Mouse (Mus musculus) C2C12 (cell line): ENCODE measurements around the gene Coa5. TPM values are rescaled to one million over a fixed set of nuclear protein-coding genes. Genes with fewer than 3 reads are reported as not detected.

Source experiments
- H3K27me3 ChIP-seq: one replicate; pipeline ENCODE4 v1.6.1; 2011; ENCODE audit not compliant: control insufficient read depth, insufficient read depth, insufficient read length
- H3K36me3 ChIP-seq: one replicate; pipeline ENCODE4 v1.6.1; 2011; ENCODE audit not compliant: control insufficient read depth, insufficient read depth
- H3K4me3 ChIP-seq: one replicate; pipeline ENCODE4 v1.5.1; 2011; ENCODE audit warnings: mild to moderate bottlenecking, control low read depth; ENCODE audit not compliant: poor library complexity, insufficient read depth, severe bottlenecking
- H3K79me2 ChIP-seq: one replicate; pipeline ENCODE4 v1.6.1; 2011; ENCODE audit not compliant: control insufficient read depth, insufficient read depth
- H3K79me3 ChIP-seq: one replicate; pipeline ENCODE4 v1.6.1; 2011; ENCODE audit warnings: low read depth, control low read depth
- H3ac ChIP-seq: one replicate; pipeline ENCODE3; 2011; ENCODE audit warnings: low read depth; ENCODE audit not compliant: control insufficient read depth, insufficient read length
- CEBPB ChIP-seq: IDR thresholded peaks from one replicate; pipeline ENCODE4 v1.6.1; 2011; ENCODE audit warnings: low read depth, mild to moderate bottlenecking, control low read depth, moderate library complexity
- CTCF ChIP-seq: IDR thresholded peaks from one replicate; pipeline ENCODE4 v1.5.1; 2011; ENCODE audit not compliant: control insufficient read depth, insufficient read depth, insufficient read length
- FOSL1 ChIP-seq: IDR thresholded peaks from one replicate; pipeline ENCODE4 v1.8.0; 2011; ENCODE audit warnings: mild to moderate bottlenecking, low read length; ENCODE audit not compliant: poor library complexity, insufficient read depth, severe bottlenecking
- MAX ChIP-seq: IDR thresholded peaks from one replicate; pipeline ENCODE4 v1.6.1; 2011; ENCODE audit warnings: mild to moderate bottlenecking, control low read depth
- MYOD1 ChIP-seq: IDR thresholded peaks from one replicate; pipeline ENCODE4 v1.6.1; 2011; ENCODE audit warnings: low read depth; ENCODE audit not compliant: control insufficient read depth, insufficient read length
- MYOG ChIP-seq: IDR thresholded peaks from one replicate; pipeline ENCODE4 v1.6.1; 2011; ENCODE audit not compliant: control insufficient read depth, insufficient read length; ENCODE audit errors: extremely low read depth
- USF1 ChIP-seq: IDR thresholded peaks from one replicate; pipeline ENCODE4 v1.6.1; 2011; ENCODE audit warnings: low read depth, mild to moderate bottlenecking, control low read depth, moderate library complexity
- polyA plus RNA-seq: library from polyadenylated mRNA; unstranded; fragments of >200 nt; fragmentation: generic; extraction: Trizol; gene quantifications from one replicate; pipeline ENCODE4 v1.2.1, GENCODE M21; 2012; ENCODE audit warnings: missing spikeins

Gene Coa5
- polyA plus RNA-seq, 1 experiment: 33.9 TPM

DNA sequence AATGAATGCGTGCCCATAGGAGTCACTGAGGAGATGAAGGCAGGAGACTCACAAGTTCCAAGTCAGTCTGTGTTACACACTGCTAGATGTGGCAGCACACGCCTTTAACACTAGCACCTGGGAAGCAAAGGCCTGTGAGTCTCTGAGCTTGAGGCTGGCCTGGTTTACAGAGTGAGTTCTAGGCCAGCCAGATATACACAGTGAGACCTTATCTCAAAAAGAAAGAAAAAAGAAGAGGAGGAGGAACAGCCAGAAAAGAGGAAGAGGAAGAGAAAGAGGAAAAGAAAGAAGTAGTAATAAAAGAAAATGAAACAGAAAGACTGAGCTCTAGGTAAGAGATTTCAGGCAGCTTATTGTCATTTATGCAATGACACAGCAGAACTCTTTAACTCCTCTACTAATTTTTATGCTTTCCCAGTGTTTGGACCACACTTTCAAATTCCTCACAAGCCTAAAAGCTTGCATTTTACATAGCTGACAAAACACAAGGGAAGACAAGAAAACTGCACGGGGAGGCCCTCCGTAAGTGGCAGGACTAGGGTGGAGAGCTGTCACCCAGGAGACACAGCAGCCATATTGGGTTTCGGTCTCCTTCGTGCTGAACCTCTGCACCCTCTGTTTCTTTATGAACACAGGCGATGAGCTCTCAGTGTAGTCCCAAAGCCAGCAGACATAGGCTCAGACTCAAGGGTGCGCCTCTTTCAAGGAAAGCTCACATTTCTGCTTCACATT is 2.6 kb downstream of the Coa5 start:
- H3K4me3 ChIP-seq: no peak overlapping the region
- H3K79me3 ChIP-seq: peaks cover 62% of the 10 kb centered on the region
- no peak overlapping the region for H3ac ChIP-seq
- peaks cover 83% of the 10 kb centered on the region for H3K79me2 ChIP-seq
- H3K36me3 ChIP-seq: peaks cover 44% of the 10 kb centered on the region
- no peaks in the 10 kb centered on the region for H3K27me3 ChIP-seq
- TF ChIP-seq FOSL1 (no peak), USF1 (no peak), MYOG (no peak), CTCF (no peak), MYOD1 (no peak), MAX (no peak), CEBPB (no peak)

DNA sequence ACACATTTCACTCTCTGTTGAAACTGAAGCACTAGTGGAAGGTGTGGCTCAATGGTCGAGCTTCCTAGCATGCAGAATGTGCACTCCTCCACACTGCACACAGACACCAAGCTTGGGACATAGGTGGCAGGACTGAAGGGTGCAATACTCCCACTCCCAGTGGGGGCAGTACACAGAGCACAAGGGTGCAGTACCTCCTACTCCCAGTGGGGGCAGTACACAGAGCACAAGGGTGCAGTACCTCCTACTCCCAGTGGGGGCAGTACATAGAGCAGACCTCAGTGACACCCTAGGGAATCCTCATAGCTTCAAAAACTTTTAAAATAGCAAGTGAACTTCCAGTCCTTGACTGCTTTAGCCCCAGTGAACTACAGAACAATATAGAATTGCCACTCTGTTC is 10.5 kb downstream of the Coa5 start:
- H3ac ChIP-seq: no peak overlapping the region

DNA sequence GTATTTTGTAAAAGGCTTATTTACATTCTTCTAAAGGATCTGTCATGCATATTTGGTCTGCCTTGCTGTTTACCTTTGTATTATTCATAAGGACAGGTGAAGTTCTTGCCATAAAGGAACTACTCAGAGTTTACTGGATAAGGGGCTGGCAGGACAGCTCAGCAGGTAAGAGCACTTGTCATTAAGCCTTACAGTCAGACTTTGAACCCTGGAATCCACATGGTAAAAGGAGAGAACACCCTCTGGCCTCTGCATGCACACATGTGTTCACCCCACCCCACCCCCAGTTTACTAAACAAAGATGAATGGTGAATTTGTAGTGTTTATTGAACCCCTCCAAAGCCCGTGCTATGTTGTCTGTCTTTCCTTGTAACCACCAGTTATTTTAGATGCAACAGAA is 14.5 kb downstream of the Coa5 start:
- Histone ChIP-seq H3K27me3 (no peaks in the 10 kb centered on the region), H3K36me3 (peaks cover 30% of the 10 kb centered on the region), H3K4me3 (no peak overlapping the region), H3K79me3 (peaks cover 1% of the 10 kb centered on the region), H3K79me2 (no peaks in the 10 kb centered on the region), H3ac (no peak overlapping the region)
- TF ChIP-seq MYOG: no peak
- no peak for TF ChIP-seq CTCF
- no peak for TF ChIP-seq FOSL1
- no peak for TF ChIP-seq MAX
- TF ChIP-seq USF1: no peak
- no peak for TF ChIP-seq CEBPB
- no peak for TF ChIP-seq MYOD1

More for the DNA sequence above, 10.5 kb downstream of the Coa5 start:
- Histone ChIP-seq H3K36me3 (peaks cover 39% of the 10 kb centered on the region), H3K4me3 (no peak overlapping the region), H3K79me3 (peaks cover 21% of the 10 kb centered on the region), H3K27me3 (no peaks in the 10 kb centered on the region), H3K79me2 (peaks cover 21% of the 10 kb centered on the region)
- TF ChIP-seq CTCF (peak; percentile 66), MYOD1 (no peak)

DNA sequence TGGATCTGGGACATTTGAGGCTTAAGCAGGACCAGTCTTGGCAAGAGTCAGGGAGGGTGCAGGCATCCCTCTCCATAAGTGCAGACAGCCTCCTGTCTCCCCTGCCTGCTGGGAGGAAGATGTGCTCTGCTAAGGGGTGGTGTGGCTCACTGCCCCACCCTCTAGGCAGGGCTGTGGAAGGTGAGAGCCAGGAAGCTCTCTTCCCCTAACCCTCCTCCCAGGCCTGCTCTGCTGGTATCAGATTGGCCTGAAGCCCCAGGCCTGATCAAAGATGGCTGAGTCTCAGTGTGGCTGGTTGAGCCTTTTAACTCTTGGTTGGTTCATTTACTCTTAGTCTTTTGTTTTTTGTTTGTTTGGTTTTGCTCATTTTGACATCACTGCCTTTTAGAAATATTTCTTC is 20.3 kb downstream of the Coa5 start:
- no peak for TF ChIP-seq CEBPB
- TF ChIP-seq FOSL1: no peak
- TF ChIP-seq MYOD1: no peak
- TF ChIP-seq USF1: no peak
- no peak for TF ChIP-seq MAX
- no peak for TF ChIP-seq MYOG
- no peak for TF ChIP-seq CTCF
- Histone ChIP-seq H3K27me3 (no peaks in the 10 kb centered on the region), H3K36me3 (no peaks in the 10 kb centered on the region), H3K79me3 (no peaks in the 10 kb centered on the region), H3ac (no peak overlapping the region), H3K79me2 (no peaks in the 10 kb centered on the region), H3K4me3 (no peak overlapping the region)

DNA sequence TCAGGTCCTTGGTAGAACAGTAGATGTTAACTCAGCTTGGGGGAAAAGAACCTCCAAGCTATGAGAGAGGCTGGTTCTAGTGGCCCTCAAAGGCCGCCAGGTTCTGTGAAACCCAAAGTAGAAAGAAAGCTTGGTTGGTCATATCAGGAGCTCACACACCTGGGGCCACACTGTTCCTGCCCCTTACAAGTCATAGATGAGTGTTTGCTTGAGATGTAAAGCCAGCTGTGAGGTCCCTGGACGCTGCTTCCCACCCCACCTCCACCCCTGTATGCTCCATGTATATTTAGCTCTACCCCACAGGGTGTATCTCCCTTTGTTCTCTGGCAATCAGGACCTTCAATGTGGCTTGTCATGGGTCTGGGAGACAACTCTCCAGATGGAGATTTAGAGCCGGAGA is 21.2 kb downstream of the Coa5 start:
- H3ac ChIP-seq: no peak overlapping the region

DNA sequence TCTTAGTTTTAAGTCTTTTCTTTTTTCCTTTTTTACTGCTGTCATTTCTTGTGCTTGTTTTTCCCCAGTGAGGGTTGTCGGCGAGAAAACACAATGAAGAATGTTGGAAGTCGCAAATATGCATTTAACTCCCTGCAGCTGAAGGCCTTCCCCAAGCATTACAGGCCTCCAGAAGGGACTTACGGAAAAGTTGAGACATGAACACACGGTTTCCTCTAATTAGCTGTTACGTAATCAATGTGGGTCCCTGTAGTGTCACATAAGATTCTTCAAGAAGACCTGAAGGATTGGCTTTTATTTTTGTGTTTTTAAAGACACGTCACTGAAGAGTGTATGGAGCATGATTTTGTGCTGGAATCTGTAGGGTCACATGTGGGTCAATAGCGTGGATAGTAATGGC is 21.8 kb downstream of the Coa5 start:
- Histone ChIP-seq H3K27me3 (no peaks in the 10 kb centered on the region), H3ac (no peak overlapping the region), H3K4me3 (no peak overlapping the region), H3K79me3 (no peaks in the 10 kb centered on the region), H3K36me3 (no peaks in the 10 kb centered on the region), H3K79me2 (no peaks in the 10 kb centered on the region)
- TF ChIP-seq FOSL1 (no peak), CEBPB (no peak), CTCF (no peak), MAX (no peak), MYOD1 (no peak), USF1 (no peak), MYOG (no peak)

More for the DNA sequence above, 21.2 kb downstream of the Coa5 start:
- Histone ChIP-seq H3K36me3 (no peaks in the 10 kb centered on the region), H3K4me3 (no peak overlapping the region), H3K27me3 (no peaks in the 10 kb centered on the region), H3K79me2 (no peaks in the 10 kb centered on the region), H3K79me3 (no peaks in the 10 kb centered on the region)
- TF ChIP-seq MAX (no peak), CTCF (no peak), FOSL1 (no peak), CEBPB (no peak), MYOD1 (no peak), USF1 (no peak), MYOG (no peak)
